Mouse (Mus musculus) frontal cortex, adult 2 months (tissue): ENCODE data around the gene Ccdc71. TPM values are rescaled to one million over a fixed set of nuclear protein-coding genes. Genes with fewer than 3 reads are reported as not detected.

Experiments
- DNase-seq, 2 experiments: peaks; one replicate each; pipeline ENCODE4 v3.0.0; 2022; ENCODE audit warnings: low spot score in 1 of 2; ENCODE audit errors: extremely low spot score in 1 of 2
- polyA plus RNA-seq: library from polyadenylated mRNA; depleted of rRNA; stranded (reverse); fragments of >200 nt; gene quantifications from 2 replicates; pipeline ENCODE4 v1.2.3, GENCODE M21; 2012; rRNA removed

Gene Ccdc71
- polyA plus RNA-seq, 1 experiment, result 22.3 TPM

DNA sequence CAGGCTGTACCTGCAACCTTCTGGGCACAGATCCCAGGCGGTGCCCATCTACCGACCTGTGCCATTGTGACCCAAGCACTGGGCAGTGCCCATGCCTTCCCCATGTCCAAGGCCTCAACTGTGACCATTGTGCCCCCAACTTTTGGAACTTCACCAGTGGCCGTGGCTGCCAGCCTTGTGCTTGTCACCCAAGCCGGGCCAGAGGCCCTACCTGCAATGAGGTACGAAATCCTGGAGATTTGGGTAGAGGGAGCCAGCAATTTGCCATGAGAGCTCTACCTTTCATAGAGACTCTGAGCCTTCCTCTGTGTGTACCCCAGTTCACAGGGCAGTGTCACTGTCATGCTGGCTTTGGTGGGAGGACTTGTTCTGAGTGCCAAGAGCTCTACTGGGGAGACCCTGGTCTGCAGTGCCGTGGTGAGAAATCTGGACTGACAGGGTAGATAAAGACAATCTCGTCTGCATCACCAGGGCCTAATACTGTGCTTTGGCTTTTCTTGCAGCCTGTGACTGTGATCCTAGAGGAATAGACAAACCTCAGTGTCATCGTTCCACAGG is 26.7 kb downstream of the Ccdc71 start:
- no peak for DNase-seq

DNA sequence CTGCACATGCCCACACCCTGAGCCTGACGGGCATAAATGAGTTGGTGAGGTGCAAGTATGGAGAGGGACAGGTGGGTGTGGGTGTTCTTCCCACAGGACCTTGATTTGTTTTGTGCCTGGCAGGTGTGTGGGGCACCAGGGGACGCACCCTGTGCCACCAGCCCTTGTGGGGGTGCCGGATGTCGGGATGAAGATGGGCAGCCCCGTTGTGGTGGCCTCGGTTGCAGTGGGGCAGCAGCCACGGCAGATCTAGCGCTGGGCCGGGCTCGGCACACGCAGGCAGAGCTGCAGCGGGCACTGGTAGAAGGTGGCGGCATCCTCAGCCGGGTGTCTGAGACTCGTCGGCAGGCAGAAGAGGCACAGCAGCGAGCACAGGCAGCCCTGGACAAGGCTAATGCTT is 28.1 kb downstream of the Ccdc71 start:
- DNase-seq, result no peak

DNA sequence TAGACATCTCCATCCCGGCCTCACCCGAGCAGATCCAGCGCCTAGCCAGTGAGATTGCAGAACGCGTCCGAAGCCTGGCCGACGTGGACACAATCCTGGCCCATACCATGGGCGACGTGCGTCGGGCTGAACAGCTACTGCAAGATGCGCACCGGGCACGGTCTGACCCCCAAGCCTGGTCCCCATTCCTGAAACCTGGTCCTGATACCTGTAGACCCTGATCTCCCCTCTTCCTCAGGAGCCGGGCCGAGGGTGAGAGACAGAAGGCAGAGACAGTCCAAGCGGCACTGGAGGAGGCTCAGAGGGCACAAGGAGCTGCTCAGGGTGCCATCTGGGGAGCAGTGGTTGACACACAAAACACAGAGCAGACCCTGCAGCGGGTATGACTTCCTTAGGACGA is 28.9 kb downstream of the Ccdc71 start:
- DNase-seq, result no peak

DNA sequence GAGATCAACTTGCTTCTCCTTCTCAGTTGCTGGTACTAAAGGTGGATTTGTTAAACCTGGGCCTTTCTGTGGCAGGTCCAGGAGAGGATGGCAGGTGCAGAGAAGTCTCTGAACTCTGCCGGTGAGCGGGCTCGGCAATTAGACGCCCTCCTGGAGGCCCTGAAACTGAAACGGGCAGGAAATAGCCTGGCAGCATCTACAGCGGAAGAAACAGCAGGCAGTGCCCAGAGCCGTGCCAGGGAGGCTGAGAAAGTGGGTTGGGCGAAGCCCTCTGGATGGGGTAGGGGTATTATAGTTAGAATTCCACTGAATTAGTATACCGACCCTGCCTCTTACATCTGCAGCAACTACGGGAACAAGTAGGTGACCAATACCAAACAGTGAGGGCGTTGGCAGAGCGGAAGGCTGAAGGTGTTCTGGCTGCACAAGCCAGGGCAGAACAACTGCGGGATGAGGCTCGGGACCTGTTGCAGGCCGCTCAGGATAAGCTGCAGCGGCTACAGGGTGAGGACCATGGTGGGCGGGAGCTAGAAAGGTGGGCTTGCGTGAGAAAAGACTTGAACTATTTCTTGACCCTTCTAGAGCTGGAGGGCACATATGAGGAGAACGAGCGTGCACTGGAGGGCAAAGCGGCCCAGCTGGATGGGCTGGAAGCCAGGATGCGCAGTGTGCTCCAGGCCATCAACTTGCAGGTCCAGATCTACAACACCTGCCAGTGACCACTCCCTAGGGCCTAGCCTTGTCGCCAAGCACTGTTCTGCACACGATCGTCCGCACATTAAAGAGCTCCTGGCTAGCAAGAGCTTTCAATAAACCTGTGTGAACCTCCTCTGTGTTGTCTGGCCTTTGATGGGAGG is 29.6 kb downstream of the Ccdc71 start:
- DNase-seq, result no peak

DNA sequence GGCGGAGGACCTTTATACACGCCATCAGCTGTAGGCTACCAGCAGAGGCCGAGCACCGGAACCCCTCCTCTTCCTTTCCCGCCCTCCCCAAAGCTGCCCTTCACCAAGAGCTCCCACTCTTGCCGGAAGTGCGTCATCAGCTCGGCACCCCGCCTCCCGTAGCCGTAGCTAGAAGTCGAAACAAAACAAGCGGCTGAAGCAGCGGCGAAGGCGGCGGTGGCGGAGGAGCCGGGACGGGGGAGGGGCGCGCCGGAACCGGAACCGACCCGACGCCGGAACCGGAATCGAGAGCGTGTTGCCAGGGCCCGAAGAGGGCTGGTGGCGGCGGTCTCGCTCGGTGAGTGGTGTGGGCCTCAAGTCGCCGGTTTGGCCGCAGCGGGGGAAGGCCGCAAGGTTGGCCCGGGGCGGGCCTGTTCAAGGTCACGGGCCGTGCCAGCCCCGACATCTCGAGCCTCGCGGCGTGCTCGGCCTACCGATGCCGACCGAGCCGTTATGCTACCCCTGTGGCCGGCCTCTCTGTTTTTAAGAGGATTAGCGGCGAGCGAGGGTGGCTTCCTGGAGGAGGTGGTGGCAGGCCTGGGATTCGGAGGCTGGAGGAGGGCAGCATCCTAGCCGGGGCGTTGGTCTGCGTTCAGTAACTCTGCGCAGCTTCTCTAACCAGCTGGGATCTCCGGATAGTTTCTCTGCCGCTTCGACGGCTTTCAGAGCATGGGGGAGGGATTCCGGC is 30.4 kb downstream of the Ccdc71 start, which contains the start of gene Usp19:
TSS of gene Usp19 (plus strand) at position 44 of the 727 bp plus-strand sequence.
- peak; percentile 93 to 96 for DNase-seq

DNA sequence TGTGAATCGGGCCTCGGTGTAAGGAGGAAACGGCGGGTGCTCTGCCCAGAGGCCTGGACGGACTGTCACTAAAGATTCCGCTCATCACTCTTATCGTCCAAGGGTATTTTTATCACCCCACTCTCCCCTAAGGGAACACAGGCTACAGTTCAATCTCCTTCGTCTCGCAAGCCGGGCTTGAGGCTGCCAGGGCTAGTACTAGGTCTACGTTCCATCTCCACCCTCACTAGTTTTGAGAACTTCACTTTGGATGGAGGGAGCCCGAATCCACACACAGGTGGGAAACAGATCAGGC is 30.9 kb downstream of the Ccdc71 start:
- no peak for DNase-seq

DNA sequence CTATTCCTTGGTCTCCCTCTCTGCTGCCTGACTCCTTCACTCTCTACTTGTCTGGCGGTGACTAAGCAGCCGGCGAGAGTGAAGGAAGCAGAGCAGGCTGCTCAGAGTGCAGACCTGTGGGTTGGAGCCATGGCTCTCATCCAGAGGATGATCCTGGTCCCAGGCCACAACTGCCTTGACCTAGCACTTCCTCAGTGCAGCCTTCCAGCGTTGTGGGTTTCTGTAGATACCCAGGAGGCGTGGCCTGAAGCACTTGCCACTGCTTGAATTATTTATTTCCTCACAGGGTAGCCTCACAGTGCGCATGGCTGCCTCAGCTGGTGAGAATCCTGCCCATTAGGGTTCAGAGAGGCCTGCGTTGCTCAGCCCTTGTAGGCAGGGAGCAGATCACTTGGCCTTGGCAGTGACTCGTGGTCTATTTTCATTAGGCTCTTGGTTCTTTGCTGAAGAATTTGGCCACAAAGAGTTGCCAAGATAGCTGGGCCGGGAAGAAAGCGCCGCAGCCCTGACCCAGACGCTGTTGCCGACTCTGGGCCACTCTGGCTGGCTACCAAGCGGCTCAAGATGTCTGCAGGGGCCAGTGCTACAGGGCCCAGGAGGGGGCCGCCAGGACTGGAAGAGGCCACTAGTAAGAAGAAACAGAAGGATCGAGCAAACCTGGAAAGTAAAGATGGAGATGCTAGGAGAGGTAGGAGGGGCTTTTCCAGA is 31.9 kb downstream of the Ccdc71 start:
- DNase-seq, result no peak

DNA sequence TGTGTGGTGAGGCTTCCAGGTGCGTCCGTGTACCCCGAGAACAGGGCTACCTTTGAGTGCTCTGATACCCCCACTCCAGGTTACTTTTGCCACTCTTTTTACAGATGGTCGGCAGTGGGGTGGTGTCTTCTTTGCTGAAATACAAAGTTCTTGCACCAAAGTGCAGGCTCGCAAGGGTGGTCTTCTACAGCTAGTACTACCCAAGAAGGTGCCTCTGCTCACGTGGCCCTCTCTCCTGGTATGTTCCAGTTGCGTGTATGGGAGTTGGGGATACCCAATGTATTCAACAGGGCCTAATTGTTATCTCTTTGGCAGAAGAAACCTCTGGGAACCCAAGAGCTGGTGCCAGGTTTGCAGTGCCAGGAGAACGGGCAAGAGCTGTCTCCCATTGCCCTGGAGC is 32.9 kb downstream of the Ccdc71 start:
- DNase-seq, result no peak

DNA sequence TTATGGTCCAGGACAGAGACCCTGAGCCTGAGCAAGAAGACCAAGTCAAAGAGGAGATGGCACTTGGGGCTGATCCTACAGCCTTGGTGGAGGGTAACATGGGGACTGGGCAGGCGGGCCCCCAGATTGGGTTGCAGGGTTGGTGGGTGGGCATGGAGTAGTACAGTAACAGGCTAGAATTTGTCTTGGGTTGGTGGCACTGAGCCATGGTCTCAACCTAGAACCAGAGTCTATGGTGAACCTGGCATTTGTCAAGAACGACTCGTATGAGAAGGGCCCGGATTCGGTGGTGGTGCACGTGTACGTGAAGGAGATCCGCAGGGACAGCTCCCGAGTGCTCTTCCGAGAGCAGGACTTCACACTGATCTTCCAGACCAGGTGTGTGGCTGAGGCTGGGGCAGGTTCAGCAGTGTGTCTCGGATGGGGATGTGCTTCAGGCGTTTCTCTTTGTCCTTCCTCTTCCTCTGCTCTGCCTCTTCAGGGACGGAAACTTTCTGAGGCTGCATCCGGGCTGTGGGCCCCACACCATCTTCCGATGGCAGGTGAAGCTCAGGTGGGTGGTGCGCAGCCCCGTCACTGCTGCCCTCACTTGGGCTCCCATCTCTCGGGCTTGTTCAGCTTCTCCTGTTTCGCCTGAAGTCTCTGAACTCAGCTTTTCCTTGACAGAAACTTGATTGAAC is 34.0 kb downstream of the Ccdc71 start:
- no peak for DNase-seq

DNA sequence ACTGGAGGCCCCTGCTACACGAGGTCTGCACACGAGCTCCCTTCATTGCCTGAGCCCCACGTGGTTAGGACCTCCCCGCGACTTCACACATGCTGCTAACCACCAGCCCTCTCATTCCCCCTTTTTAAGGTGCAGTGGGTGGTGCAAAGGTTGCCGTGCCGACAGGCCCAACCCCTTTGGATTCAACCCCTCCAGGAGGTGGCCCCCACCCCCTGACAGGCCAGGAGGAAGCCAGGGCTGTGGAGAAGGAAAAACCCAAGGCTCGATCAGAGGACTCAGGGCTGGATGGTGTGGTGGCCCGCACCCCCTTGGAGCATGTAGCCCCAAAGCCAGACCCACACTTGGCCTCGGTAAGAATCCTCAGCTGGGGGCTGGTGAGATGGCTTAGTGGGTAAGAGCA is 34.6 kb downstream of the Ccdc71 start:
- no peak for DNase-seq

DNA sequence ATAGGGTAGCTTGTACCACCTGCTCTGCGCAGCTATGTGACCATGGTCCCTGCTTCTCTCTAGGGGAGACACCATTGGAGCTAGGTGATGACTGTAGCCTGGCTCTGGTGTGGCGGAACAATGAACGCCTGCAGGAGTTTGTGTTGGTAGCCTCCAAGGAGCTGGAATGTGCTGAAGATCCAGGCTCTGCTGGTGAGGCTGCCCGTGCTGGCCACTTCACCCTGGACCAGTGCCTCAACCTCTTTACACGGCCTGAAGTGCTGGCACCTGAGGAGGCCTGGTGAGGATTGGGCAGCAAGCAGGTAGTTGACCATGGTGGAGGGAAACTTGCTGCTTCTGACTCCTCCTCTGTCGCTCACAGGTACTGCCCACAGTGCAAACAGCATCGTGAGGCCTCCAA is 38.9 kb downstream of the Ccdc71 start:
- DNase-seq, result no peak

DNA sequence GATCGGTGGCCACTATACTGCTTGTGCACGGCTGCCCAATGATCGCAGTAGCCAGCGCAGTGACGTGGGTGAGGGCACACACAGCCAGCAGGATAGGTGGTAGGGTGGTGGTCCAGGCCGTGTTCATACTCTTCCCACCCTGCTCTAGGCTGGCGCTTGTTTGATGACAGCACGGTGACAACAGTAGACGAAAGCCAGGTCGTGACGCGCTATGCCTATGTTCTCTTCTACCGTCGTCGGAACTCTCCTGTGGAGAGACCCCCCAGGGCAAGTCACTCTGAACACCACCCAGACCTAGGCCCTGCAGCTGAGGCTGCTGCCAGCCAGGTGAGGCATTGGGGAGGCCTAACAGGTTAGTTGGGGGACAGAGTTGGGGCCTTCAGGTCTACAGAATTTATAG is 39.6 kb downstream of the Ccdc71 start:
- DNase-seq, result no peak

DNA sequence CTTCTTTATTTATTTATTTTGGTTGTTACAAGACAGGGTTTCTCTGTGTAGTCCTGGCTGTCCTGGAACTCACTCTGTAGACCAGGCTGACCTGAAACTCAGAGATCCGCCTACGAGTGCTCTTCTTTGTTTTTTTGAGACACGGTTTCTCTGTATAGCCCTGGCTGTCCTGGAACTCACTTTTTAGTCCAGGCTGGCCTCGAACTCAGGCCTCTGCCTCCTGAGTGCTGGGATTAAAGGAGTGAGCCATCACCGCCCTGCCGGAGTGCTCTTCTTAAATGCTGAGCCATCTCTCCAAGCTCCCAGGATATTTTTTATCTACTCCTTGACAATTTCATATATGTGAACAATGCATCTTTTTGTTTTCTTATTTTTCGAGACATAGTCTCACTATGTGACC is 46.6 kb downstream of the Ccdc71 start:
- DNase-seq, result no peak

DNA sequence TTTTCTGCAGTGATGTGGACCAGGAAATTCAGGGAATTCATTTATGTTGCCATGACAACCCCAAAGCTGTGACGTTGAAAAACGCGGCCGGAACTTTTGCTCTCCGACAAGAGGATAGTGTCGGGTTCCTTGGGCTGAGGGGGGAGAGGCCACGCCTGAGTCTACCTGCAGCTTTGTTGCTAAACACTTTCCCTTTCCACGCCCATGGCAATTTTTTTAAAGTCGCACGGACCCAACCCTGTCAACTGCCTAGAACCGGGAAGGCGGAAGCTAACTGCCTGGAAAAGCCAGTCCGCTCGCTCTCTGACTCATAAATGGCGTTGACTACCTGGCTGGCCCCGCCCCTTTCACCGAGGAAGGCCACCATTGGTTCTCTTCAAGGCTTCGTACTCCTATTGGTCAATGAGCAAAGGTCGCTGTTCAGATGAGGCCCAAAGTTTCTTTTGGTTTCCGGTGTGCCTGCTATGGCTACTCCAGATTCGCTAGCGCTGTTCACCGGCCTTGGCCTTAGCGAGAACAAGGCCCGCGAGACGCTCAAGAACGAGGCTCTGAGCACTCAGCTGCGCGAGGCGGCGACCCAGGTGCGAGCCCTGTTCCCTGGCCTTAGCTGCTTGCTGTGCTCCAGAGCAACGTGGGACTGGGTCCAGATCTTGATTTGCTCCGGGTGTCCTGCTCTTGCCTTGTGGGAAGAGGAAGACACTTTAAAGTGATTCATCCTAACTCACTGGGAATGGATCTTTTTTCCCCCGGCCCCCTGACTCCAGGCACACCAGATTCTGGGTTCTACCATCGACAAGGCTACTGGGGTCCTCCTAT is 47.5 kb downstream of the Ccdc71 start, which contains the start of gene Qars:
TSS of gene Qars (plus strand) at position 88 of the 816 bp plus-strand sequence.
- DNase-seq, result peak; percentile 93 to 96

DNA sequence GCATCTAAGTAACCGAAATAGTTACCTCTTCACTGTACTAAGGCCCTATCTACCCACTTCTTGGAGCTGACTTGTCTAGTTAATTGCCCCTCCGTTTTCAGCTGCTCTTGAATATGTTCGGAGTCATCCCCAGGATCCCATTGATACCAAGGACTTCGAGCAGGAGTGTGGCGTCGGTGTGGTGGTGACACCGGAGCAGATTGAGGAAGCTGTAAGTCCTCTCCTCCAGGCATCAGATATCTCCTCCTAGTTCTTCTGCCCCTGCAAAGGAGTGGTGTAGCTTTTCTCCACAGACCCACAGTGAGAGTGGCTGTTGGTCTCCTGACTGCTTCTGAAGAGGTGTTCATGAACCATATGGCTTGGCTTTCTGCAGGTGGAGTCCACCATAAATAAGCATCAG is 48.4 kb downstream of the Ccdc71 start:
- no peak for DNase-seq

Other genes starting within 250 kb of the Ccdc71 start
- 36.1 and 38.8 TPM in 2 replicates for gene Dag1, start 196.6 kb upstream of the Ccdc71 start, polyA plus RNA-seq
- 85.9 and 110 TPM in 2 replicates for gene Nicn1, start 170.1 kb upstream of the Ccdc71 start, polyA plus RNA-seq
- 57.5 and 60.3 TPM in 2 replicates for gene Amt, start 163.7 kb upstream of the Ccdc71 start, polyA plus RNA-seq
- gene Rhoa, start 154.4 kb upstream of the Ccdc71 start, polyA plus RNA-seq, result 153 and 170 TPM in 2 replicates
- gene Tcta, start 154.4 kb upstream of the Ccdc71 start, polyA plus RNA-seq, result 47.5 and 53.5 TPM in 2 replicates
- gene Gpx1, start 121.6 kb upstream of the Ccdc71 start, polyA plus RNA-seq, result 271 and 307 TPM in 2 replicates
- gene Usp4, start 112.7 kb upstream of the Ccdc71 start, polyA plus RNA-seq, result 116 and 128 TPM in 2 replicates
- 1.5 and 1.6 TPM in 2 replicates for gene 1700102P08Rik, start 67.7 kb upstream of the Ccdc71 start, polyA plus RNA-seq
- gene Ccdc36, start 32.0 kb upstream of the Ccdc71 start, polyA plus RNA-seq, result 0.86 and 0.98 TPM in 2 replicates
- not detected in 2 replicates for gene BC048562, start 24.0 kb upstream of the Ccdc71 start, polyA plus RNA-seq
- 62.5 and 63.7 TPM in 2 replicates for gene Klhdc8b, start 1.1 kb downstream of the Ccdc71 start, polyA plus RNA-seq
- gene Lamb2, start 19.2 kb downstream of the Ccdc71 start, polyA plus RNA-seq, result 36.6 and 38.1 TPM in 2 replicates
- 172 TPM in 2 replicates for gene Usp19, start 30.1 kb downstream of the Ccdc71 start, polyA plus RNA-seq
- gene Qars, start 47.2 kb downstream of the Ccdc71 start, polyA plus RNA-seq, result 123 and 126 TPM in 2 replicates
- 98.2 and 129 TPM in 2 replicates for gene Qrich1, start 56.3 kb downstream of the Ccdc71 start, polyA plus RNA-seq
- gene Impdh2, start 99.8 kb downstream of the Ccdc71 start, polyA plus RNA-seq, result 72.2 and 74.4 TPM in 2 replicates
- gene Ndufaf3, start 106.9 kb downstream of the Ccdc71 start, polyA plus RNA-seq, result 61.2 and 63.4 TPM in 2 replicates
- 259 and 275 TPM in 2 replicates for gene Dalrd3, start 109.4 kb downstream of the Ccdc71 start, polyA plus RNA-seq
- gene Wdr6, start 118.2 kb downstream of the Ccdc71 start, polyA plus RNA-seq, result 114 and 138 TPM in 2 replicates
- gene P4htm, start 137.1 kb downstream of the Ccdc71 start, polyA plus RNA-seq, result 105 TPM in 2 replicates
- 47.2 and 49.0 TPM in 2 replicates for gene Arih2, start 188.9 kb downstream of the Ccdc71 start, polyA plus RNA-seq
- gene Slc25a20, start 201.6 kb downstream of the Ccdc71 start, polyA plus RNA-seq, result 14.3 and 15.2 TPM in 2 replicates
- 21.9 and 23.3 TPM in 2 replicates for gene Prkar2a, start 228.8 kb downstream of the Ccdc71 start, polyA plus RNA-seq